Mouse (Mus musculus) layer of hippocampus, adult 8-10 months (tissue): ENCODE measurements around the gene Syt7. TPM values are rescaled to one million over a fixed set of nuclear protein-coding genes. Genes with fewer than 3 reads are reported as not detected.

Experiments
- DNase-seq, 2 experiments: peaks; one replicate each; pipeline ENCODE4 v3.0.0; 2022; ENCODE audit warnings: low spot score in 2 of 2
- total RNA-seq, 4 experiments: library from RNA; stranded (reverse); gene quantifications; 2 replicates each; pipeline ENCODE4 v1.2.4; 2022

The Syt7 gene
- total RNA-seq, 4 experiments from 2014 or later = 241 to 317 (median 281) TPM

DNA sequence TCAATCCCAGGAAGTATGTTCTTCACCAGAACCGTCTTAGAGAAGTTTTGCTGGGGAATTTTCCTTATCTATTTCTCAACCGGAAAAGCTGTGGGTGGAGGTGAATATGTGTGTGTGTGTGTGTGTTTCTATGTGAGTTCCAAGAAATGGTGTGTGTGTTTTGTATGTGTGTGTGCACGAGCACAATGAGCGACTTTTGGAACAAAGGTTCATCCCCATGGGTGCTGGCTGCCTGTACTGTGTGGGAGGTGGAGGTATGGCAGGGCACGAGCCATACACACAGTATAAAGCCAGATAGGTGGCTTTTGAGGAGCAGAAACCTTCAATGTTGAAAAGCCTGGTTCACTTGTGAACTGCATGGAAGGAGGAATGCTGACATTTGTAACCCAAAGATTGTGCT, 1.2 kb upstream of the Syt7 start:
- DNase-seq = no peak

DNA sequence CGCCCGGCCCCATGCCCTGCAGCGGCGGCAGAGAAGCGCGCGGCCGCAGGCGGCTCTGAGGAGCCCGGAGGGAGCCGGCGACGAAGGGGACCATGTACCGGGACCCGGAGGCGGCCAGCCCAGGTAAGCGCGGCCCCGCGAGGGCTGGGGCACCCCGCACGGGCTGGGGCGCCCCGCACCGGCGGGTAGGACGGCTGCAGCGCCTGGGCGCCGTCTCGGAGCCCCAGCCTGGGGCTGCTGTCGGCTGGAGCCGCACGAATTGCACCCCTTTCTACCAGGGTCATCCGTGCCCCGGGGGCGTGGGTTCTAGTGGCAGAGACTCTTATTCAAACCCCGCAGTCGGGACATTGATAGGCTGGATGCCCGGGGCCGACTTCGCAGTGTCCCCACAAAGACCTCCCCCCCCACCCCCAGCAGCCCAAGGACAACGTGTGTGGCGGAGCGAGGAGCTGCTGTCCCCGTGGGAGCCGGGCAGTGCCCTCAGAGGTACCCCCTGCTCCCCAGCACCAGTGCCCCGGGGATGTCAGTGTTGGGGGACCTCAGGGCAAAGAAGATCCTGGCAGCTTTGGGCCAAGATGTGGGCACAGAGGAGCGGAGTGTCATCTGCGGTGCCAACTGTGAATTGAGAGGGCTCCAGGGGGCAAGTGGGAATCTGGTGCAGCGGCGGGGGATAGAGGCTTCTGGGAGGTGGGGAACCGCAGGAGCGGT, 655 bp downstream of the Syt7 start:
- no peak for DNase-seq

DNA sequence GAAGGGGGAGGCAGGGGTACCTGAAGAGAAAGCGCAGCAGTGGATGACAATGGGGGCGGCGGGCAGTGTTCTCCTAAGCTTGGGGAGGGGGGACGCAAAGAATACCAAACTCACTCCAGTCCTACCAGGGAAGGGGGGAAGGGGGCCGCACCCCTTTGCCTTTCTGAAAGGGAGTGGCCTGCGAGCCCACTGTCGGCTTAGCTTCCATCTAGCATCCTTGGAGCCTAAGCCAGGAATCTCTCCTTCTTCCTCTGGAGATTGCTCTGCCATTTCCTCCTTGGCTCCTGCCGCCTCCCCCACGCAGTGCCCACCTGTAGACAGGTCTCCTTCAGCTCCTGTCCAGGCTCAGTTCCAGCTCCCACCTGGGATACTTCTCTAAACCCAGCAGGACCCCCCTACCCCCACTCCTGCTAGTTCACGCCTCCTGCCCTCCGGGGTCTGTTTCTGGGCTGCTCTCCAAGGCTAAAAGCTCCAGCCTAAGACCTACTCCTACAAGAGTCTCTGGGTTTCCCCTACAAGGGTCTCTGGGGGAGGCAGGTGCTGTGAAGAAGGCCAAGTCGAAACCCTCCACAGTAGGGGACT, 1.3 kb downstream of the Syt7 start:
- DNase-seq = no peak

DNA sequence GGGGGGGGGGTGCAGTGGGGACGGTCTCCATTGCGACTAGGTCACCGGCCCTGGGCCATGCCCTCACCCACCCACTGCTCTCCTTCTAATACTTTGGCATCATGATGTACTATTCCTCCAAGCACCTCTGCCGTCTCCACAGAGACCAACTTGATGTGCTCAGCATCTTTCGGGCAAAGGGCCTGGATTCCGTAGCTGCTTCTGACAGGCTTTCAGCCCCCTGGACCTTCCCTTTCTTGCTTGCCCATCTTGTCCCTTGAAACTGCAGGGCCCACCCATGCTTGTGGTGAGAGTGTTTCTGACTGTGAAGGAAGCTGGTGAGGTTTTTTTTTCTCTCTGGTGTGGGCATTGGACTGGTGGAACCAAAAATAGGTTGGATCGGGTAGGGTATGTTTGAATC, 2.1 kb downstream of the Syt7 start:
- no peak for DNase-seq

DNA sequence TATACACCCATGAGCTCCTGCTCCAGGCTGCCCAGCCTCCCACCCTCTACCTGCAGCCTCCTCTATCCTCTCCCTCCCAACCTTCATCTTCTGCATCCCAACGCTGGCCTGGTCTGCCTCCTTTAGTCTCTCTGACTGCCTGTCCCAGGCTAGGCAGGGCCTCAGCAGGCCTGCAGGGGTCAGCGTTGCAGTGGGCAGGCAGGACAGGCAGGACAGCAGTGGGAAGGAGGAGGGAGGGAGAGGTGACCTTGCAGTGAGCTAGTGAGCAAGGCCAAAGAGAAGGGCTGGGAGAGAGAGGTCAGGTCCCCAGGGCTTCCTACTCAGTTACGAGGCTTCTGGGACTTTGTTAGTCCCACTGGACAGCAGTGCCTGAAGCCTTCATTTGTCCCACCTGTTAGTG, 3.1 kb downstream of the Syt7 start:
- no peak for DNase-seq

DNA sequence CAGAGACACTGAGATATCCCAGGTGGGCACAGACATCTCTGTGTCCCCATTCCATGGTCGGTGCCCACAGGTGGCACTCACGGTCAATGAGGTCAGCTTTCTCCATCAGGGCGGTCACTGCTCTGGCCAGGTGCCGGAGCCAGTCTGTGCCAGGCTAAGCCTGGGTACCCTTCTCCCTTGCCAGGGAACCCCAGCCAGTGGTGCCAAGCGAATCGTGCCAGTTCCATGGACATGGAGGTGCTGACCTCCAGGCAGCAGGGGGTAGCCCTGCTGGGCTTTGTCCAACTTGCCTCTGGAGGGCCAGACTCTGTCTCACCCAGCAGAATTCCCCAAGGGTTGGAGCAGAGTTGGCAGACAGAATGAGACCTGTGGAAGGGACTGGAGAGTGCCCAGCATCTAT, 4.6 kb downstream of the Syt7 start:
- DNase-seq = no peak

DNA sequence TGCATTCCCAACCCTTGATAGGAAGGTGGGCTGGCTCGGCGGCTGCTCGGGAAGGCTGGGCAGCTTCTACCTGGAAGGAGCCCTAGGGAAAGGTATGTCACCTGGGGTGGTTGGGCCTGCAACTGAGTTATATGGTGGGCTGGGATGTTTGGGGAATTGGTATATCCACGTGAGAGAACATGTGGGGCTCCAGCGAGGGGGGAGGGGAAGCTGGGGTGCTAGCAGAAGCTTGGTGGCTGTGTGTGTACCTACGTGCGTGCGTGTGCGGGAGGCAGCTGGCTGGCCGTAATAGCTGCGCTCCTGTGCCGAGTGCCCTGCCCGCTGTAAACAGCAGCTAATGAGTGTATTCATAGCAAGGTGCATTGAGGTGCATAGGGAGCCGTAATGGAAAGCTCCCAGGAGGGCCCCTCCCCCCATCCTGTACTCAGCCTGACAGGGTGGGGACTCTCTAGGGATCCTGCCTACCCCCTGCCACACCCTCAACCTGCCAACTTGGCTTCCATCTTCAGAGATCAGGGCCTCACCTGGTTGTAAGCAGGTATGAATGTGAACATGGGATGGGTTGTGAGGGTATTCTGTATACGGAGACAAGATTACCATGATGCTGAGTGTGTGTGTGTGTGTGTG, 5.1 kb downstream of the Syt7 start:
- DNase-seq = no peak

DNA sequence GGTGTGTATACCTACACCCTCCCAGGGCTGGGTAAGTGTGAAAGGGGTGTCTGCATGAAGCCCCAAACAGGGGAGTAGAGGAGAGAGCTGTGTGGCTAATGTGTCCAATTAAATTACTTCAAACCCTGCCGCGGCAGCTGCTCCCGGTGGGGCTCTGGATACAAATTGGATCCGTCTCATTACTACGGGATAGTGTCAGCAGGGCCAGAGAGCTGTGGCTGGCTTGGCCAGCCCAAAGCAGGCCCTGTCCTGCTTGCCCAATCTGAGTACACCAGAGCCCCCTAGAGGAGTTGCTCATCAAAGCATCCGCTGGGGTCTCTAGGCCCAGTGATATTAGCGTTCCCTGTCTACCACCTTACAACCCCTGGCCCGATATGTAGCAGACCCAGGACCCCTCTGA, 6.3 kb downstream of the Syt7 start:
- no peak for DNase-seq

DNA sequence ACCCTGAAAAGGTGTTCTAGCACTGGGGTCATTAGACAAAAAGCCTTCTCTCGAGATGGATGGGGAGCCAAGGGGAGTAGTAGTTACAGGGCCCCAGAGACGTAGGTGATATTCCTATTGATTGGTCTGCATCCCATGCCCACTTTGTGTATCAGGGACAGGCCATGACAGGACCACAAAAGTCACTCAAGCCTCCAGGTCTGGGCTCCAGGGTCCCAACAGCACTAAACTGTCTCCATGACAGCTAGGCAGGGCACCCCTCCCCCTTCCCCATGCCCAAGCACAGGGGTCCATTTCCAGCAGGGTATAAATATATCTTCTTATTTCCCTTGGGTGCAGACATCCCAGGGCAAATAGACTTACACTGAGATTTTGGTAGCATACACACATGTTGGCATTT, 8.1 kb downstream of the Syt7 start:
- DNase-seq = no peak

DNA sequence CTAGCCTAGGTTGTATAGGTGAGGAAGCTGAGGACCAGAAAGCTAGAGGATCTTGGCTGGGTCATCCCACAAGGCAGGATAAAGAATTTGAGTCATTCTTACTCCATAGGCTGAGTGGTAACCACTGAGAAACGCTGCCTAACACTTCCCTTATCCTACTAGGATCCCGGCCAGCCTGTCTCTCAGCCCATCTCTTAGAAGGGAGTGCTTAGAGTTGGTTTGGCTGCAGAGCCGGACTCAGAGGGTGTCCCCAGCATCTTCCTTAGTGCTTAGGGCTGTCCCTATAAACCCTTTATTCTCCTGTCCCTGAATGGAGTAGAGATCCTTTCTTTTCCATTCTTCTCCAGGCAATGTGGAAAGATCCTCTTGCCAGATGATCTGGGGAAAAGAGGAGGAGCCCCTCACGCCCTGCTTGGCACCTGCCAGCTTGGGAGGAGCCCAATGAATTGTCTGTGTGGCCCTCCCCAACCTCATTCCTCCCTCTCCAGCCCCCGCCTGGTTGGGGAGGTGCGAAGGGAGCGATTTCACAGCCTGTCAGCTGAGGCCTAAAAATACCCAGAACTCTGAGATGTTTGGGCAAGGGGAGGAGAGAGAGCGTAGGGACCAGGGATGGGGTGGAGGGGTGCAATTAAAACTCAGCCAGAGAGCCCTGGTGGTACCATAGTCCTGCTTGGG, 8.7 kb downstream of the Syt7 start:
- peak in 1 of 2 experiments; percentile 64 for DNase-seq

DNA sequence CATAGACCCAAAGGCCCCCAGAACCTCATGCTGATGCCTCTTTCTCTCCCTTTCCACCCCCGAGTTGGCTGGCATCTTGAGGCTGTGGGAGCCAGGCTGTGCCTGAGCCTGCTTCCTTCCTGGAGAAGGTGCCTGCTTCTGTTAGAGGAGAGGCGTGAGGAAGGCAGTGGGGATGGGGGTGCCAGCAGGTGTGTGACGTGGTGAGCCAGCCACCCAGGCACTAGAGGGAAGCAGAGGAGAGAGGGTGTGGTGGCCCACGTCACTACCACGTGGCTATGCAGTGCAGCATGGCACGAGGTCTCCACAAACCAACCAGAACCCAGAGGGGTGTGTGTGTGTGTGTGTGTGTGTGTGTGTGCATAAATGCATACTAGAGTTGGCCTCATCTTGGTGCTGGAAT, 9.4 kb downstream of the Syt7 start:
- peak; percentile 72 to 84 for DNase-seq

DNA sequence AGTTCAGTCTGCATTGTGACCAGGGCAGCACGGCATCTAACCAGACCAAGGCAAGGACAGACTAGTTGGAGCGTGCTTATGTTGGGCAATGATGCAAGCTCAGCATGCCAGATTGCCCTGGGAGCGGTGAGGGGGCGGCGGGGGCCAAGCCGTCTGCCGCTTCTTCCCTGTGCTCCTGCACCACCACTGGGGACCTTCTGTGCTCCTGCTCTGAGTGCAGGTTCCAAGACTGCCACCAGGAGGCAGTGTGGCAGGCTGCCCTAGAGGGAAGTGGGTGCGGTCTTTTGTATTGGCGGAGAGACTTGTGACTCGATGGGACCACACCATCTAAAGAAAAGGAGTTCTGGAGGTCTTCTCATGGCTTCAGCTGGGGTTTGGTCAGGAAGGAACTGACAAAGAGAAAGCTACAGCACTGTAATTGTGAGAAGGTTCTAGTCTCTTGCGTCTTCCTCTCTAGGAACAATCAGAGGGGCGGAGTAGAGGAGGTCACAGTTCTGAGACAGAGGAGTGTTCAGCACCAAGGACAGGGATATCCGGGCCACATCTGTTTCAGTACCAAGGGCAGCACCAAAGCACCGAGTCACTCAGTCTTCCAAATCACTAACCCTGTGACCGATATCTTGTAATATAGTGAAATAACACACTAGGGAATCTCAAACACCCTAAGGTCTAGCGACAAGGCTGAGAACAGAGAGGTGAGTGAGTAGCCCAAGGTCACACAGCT, 14.0 kb downstream of the Syt7 start:
- DNase-seq = peak; percentile 72 to 80

DNA sequence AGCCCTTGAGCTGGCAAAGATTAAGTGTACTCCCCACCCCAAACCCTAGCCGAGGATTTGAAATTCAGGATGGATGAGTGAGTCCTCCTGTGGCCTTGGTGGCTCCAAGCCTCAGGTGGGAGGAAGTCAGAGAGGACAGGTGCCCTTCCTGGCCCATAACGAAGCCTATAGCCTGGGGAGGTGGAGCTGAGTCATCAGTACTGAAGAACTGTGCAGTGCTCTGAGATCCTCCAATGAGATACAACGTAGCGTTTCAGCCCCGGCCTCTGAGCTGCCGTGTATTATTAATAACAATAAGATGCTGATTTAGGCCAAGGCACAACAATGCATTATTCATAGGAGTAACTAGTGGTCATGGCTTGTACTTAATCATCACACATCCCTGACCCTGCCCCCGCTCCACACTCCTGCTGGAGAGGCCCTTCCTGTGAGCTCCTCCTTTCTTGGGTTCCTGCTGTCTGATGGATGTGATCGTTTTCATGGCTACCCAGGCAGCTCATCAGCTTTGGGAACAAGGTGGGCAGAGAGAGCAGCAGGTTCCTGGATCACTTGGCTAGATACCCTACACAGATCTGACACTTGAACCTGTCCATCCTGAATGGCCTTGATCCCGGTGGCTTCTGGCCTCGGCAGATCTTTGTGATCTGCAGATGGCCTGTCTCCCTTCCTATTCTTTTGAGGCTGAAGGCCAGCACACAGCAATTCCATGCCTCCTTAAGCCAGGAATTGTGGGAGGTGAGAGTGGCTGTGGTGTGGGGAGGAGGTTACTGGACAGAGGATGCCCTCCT, 14.9 kb downstream of the Syt7 start:
- DNase-seq = no peak

DNA sequence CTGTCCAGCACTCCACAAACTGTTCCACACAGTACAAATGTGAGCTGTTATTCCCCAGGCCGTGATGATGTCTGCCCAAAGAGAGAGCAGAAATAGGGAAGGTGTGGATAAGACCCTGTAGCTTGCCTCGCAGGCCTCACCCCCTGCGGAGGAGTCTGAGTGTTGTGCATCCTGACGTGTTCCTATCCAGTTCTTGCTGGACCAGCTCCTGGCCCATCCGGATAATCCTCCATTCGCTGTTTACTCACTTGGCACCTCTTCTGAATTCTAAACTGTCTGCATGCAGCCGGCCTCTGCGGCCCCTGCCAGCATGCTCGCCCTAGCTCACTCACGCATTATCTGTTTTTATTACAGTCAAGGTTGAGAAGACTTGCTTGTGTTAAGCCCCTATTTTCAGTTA, 15.5 kb downstream of the Syt7 start:
- DNase-seq = no peak

DNA sequence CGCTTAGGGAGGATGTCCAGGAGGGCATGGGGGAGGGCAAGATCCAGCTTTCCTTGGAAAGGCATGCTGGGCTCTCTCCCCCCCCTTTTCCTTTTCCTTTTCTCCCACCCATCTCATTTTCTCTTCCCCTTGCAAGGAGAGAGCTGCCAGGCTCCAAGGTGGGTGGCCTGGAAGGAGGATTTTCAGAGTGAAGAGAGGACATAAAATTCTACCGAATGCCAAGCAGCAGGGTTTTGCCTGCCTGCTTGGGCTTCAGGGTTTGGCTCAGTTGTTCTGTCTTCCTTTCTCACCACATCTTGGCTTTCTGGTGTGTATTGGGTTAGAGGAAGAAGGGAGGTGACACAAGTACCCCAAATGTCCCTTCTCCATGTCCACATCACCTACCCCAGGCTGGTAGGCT, 16.0 kb downstream of the Syt7 start:
- DNase-seq = no peak

DNA sequence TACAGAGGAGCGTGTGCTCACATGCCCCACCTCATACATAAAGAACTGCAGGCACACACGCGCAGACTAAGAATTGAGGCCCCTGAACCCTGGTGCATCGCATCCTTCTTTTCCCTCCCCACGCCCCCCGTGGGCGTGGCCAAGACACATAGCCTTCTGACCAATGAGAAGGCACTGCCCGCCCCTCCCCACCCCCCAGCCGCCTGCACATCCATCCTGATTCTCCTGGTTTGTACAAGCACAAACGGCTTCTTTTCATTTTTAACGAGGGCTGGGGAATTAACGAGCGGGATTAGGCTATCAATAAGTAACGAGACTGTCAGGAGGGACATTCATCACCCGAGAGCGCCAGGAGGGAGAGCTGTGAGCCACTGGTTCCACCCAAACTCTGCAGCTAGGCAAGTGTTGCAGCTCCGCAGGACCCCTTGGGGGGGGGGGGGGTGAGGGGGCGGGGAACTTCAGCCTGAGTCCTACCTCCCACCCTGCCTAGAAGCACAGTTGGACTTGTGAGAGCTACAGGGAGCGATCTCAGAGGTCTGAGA, 24.9 kb downstream of the Syt7 start:
- no peak for DNase-seq

DNA sequence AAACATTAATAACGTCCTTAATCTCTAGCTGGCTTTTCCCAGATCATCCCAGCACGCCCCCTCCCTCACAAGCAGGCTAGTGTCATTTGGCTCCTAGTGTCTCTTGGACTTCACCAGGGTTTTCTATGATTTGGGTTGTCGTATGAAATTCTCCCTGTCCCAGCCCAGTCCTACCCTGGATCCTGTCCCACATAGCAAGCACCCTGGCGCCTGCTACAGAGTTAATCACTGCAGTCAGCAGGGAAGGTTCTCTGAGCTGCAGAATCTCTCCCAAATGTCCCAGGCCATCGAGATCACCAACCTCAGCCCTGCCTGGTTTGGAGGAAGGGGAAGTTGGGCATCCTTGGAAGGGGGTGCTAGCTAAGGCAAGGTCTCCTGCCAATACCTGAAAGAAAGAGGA, 26.6 kb downstream of the Syt7 start:
- no peak for DNase-seq

DNA sequence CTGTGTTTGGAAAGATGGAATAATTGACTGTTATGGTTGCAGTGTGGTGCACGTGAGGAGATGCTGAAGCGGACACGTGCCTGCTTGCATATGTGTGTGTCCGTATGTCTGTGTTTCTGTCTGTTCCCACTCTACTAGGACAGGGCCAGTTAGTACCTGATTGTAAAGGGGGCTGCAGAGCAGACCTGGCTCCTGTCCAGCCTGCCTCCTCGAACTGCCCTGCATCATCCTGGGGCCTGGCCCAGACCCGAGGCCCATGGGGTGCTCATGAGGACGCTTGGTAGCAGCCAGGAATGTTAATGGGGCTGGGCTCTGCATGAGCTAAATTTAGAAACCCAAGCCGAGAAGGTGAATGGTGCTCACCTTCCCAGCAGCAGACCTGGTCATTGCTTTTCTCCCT, 28.0 kb downstream of the Syt7 start:
- DNase-seq = no peak

DNA sequence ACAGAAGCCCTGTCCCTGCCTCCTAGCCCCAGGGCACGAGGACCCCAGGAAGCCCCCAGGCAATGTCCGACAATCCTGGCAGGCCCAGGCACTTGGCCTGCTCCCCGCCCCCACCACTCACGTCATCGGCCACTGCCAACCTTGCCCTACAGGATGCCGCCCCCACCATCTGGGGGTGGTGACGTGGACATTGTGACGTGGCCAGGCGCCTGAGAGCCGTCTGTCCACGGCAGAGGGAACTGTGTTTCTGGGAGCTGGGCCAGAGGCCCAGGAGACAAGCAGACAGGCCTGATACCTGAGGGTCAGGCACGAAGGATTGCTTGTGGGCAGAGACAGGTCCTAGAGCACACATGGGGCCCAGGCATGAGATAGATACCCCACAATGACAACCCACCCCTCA, 28.5 kb downstream of the Syt7 start:
- no peak for DNase-seq
